Mouse (Mus musculus): ENCODE measurements around the gene Atg4d. TPM values are rescaled to one million over a fixed set of nuclear protein-coding genes. Genes with fewer than 3 reads are reported as not detected.
A peak's percentile ranks its signal among the peaks of the same experiment; 100 is the strongest.
"Not testable (repeated sequence)": the region's sequence is repeated elsewhere in the genome, so short reads cannot be mapped to it uniquely, and the experiment has no call there.

Gene Atg4d
- total RNA-seq (2021) = 10 to 100 TPM; 53.1 to 59.1 TPM

DNA sequence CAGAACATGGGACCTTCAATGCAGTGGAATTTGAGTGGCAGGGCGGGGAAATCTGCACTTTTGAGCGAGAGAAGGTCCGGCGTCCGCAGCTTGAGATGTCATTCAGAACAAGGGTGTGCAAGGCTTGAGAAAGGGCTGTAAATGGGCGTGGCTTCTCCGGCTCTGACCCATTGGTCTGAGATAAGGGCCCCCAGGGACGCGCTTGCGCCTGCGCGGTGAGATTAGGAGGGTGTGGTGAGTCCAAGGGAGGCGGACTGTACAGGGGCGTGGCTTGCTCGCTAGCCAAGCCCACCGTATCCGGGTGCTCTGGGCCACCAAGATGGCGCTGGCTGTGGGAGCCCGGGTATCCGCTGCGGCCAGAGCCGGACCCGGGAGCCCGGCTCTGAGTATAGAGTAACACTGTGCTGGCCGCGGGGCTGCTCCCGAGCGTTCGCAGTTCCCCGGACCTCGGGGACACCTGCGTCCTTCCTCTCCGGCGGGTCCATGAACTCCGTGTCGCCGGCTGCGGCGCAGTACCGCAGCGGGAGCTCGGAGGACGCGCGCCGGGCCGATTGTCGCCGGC, at the start of gene Atg4d:
Gene Atg4d (plus strand): TSS at position 294 of the 562 bp plus-strand sequence.
- DNase-seq = peak; percentile 100

DNA sequence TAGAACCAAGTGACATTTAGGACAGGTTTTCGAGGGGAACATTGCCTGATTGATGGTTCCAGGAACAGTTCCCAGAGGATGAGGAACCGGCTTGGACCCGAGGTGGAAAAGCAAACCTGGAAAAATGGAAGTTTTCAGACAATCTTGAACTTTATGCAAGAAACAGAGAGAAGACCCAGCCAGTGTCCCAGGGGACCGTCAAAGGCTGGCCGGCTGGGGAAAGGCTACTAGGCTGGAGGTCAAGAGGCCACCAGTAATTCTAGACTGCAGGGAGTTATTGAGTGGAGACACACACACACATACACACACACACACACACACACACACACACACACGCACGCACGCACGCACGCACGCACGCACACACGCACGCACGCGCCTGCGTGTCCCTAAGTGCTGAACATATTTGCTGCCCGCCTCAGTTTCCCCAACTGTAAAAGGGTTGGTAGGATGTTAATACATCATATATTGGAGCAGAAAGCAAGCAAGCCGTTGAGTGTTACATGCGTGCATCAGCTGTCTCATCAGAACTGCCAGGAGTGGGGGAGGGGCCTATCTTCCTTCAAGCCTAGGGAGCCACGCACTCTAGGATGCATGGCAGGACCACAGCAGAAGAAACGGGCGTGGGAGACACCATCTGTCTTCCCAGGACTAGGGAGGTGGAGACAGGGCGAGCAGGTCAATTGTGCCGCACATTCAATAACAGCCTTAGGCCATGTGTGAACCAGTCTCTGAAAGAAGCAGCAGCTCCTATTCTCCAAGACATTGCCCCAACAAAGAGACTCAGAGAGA, 48.8 kb upstream of the Atg4d start:
- DNase-seq = peak; percentile 29

DNA sequence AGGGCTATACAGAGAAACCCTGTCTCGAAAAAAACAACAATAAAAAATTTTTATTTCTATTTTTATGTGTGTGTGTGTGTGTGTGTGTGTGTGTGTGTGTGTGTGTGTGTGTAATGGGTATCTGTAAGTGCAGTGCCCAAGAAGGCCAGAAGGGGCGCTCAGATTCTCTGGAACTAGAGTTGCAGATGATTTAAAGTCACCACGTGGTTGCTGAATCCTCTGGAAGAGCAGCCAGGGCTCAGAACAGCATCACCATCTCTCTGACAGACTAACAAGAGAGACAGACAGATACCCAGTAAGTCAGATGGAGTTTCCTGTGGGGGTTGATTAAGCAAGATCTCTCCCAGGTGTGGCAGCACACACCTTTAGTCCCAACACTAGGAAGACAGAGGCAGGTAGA, 45.3 kb upstream of the Atg4d start:
- no peak for DNase-seq

DNA sequence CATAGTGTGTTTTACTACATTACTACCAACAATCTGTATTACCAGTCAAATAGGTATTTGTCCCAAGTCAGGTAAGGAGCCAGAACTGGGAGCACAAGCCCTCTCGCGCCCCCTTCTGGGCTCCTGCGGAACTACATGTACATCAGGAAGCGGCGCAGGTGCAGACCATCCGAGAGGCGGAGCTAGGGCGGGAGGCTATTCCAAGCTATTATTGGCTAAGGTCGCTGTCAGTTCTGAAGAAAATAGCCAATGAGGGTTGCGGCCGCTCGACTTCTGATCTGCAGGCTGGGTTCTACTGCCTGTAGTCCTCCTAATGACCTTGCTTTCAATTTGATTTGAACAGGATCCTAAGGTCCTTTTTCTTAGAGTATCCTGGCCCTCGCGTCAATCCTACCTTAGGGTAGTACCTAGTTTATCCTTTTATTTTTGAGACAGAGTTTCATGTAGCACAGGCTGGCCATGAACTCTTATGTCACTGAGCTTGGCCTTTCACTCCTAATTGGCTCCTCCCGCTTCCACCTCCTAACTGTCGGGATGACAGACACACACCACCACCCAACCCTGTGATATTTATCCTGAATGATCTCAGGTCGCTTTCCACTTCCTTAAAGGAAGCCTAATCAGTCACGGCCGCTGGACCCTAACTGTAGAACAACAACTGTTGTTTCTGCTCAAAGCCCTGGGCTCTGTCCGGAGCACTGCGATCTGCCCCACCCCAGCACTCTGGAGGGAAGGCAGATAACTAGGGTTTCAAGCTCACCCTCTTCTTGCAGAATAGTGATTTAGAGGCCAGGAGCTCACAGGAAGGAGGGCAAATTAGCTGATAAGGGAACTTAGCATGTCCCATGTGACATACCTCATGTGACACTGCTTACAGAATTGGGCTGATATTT, 44.4 kb upstream of the Atg4d start:
- DNase-seq = peak; percentile 94

DNA sequence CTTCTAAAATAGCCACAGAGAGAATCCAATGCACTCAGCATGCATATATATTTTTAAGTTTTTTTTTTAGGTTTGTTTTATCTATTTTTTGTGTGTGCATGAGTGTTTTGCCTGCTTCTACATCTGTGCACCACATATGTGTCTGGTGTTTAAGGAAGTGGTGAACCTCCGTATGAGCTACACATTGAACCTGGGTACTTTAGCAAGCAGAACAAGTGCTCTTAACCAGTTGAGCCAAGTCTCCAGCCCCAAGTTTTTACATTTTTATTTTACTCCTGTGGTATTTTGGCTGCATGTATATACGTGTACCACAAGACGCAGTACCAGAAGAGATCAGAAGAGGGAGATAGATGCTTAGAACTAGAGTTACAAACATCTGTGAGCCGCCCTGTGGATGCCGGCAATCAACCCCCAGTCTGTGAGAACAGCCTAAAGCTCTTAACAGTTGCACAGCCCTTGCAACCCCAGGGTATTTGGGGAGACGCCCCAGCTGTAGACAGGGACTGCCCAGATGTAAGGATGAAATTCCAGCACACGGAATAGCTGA, 43.6 kb upstream of the Atg4d start:
- no peak for DNase-seq

DNA sequence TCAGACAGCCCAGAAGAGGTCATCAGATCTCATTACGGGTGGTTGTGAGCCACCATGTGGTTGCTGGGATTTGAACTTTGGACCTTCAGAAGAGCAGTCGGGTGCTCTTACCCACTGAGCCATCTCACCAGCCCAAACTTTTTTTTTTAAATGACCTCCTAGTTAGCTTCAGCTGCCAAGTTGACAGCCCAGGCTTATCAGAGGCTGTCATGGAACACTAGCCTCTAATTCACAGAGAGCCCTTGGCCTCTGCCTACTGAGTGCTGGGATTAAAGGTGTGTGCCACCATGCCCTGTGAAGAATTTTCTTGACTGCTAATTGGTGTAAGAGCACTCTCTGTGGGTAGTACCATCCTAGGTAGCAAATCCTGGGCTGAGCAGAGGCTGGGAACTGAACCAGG, 41.6 kb upstream of the Atg4d start:
- not testable (repeated sequence) for DNase-seq

DNA sequence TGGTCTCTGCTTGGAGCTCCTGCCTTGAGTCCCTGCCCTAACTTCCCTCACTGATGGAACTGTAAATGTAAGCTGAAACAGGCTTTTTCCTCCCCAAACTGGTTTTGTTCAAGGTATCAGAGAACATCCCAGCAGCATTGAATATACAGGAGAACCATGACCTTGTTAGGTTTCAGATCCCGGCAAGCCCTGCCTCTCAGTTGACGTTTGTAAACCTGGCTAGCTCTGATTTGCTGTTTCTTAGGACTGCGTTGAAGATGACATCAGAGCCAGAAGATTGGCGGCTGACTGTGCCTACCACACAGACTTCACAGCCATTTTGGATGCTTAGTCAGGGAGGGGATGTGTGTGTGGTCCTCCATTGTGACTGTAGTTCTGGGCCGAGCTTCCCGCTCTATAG, 41.2 kb upstream of the Atg4d start:
- DNase-seq = no peak

DNA sequence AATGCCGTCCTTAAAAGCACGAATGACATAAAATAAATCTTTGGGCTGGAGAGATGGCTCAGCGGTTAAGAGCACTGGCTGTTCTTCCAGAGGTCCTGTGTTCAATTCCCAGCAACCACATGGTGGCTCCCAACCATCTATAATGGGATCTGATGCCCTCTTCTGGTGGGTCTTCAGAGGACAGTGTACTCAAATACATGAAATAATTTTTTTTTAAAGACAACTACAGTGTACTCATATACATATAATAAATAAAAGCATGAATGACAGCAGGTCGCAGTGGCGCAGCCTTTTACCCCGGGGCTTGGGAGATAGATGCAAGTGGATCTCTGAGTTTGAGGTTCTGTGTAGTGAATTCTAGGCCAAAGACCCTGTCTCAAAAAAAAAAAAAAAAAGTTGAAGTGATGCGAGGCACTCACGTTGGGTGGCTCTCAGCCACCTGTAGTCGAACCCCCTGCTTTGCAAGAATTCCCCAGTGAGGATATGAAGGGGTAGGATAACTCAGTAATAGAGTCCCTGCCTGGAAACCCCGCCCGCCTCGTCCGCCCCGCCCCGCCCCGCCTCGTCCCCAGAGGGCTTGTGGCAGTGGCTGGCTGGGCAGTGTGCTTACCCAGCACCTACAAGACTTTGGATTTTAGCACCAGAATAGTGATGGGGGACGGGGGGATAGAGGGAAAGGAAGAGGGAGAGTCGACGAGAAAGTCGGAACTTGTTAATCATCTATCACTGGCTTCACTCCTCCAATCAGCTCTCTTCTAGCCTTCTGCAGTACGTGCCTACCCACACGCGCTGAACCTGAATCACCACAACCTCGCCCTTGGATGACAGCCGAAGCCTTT, 40.3 kb upstream of the Atg4d start:
- DNase-seq = peak; percentile 56

DNA sequence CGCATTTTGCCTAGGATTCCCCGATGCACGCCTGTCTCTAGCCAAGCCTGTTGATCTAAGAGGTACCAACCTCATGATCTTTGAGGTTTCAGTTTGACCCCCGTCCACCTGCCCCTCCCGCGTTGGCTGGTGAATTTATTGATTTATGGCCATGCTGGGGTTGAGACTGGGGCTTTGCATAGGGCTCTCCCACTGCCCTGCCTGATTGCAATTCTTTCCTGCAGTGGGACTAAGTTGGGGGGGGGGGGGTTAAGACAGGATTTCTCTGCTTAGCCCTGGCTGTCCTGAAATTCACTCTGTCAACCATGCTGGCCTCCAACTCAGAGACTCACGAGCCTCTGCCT, 39.7 kb upstream of the Atg4d start:
- no peak for DNase-seq

DNA sequence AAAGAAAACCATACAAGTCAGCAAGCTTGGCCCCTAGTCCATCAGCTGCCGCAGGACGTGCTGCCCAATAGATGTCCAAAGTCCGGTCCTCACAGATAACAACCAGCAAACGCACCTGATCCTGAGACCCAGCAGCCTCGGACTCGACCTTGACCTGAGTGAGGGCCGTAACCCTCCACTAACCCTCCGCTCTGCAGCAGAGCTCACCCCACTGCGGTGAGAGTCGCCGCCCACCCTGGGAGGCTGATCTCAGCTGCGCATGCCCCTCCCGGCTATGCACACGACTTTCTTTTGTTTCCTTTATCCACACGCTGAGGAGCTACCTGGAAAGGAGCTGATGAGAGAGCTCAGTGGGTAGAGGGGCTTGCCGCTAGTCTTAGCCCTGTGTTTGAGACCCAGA, 37.8 kb upstream of the Atg4d start:
- DNase-seq = no peak

DNA sequence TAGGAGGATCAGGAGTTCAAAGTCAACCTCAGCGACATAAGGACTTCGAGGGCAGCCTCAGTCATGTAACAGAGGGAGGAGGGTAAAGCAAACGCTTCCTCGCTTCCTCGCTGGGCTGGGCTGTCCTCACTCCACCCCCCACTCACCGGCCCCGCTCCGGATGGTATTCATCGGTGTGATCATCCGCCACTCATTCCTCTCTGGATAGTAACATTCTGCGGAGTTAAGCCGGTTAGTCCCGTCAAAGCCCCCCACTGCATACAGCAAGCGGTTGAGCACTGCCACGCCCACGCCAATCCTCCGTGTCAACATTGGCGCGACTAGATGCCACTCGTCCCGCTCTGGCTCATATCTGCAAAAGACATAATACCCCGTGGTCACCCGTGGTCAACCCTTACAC, 33.5 kb upstream of the Atg4d start:
- DNase-seq = no peak

DNA sequence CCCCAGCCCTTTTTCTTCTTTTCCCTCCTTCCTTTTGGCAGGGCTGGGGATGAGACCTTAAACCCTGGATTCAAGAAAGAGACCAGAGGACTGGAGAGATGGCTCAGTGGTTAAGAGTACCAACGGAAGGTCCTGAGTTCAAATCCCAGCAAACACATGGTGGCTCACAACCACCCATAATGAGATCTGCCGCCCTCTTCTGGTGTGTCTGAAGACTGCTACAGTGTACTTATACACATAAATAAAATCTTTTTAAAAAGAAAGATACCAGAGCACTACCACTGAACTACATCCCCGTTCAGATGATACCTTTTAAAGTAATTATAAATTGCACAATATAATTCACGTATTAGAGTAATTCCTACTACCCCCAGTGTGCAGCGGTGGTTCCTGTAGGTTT, 32.2 kb upstream of the Atg4d start:
- no peak for DNase-seq

DNA sequence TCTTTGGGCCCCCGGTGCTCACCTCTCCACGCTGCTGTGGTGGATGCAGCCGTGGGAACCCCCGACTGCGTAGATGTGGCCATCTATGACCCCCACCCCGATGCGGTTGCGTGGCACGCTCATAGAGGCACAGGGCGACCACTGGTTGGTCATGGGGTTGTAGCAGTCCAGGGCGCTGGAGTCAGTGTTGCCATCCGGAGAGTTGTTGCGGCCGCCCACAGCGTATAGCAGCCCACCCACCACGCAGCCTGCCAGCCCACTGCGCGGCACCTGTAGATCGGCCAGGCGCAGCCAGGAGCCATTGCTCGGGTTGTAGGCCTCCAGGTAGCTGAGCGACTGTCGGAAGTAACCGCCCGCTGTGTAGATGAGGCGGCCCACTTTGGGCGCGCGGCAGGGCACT, 31.7 kb upstream of the Atg4d start:
- DNase-seq = no peak

DNA sequence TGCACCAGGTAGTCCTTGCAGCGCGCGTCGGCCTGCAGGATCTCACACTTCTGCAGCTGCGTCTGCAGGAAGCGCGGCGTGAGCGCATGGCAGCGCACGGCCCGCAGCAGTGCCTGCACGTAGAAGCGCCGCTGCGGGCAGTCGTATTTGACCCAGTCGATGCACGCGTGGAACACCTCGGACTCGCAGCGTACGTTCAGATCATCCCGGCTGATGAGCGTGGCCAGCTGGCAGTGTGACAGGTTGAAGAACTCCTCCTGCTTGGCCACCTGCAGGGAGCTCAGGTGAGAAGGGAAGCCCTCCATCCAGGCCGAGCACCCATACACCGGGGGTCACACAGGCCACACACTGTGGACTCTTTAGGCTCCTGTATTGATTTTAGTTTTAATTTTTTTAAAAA, 31.3 kb upstream of the Atg4d start:
- no peak for DNase-seq

DNA sequence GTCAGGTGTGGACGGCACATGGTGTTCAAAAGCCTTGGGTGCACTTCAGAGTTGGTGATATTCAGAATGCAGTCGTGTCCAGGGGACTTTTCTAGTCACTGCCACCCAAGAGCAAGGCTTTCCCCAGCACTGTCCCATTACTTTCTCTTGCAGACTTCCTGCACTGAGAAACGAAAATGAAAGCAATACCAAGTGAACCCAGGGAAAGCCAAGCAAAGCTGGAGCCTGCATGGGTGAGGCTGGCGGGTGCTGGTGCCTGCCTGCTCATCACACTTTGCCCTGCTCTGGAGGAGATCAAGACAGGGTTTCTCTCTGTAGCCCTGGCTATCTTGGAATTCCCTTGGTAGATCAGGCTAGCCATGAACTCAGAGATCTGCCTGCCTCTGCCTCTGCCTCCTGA, 29.8 kb upstream of the Atg4d start:
- DNase-seq = no peak

DNA sequence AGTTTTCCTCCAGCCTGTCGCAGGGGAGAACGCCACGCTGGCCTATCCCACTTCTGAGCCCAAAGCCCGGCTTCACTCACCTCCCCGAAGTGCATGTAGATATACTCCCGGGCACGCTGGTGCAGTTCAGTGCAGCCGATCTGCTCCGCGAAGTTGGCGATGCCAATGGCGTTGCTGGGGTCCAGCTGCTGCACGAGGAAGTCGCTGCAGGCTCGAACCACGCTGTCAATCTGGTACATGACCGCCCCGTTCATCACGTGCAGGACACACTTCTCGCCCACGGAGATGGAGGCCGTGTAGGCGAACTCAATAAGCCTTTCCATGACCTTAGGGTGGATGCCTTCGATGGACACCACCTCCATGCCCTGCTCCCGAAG, 28.1 kb upstream of the Atg4d start:
- DNase-seq = no peak

DNA sequence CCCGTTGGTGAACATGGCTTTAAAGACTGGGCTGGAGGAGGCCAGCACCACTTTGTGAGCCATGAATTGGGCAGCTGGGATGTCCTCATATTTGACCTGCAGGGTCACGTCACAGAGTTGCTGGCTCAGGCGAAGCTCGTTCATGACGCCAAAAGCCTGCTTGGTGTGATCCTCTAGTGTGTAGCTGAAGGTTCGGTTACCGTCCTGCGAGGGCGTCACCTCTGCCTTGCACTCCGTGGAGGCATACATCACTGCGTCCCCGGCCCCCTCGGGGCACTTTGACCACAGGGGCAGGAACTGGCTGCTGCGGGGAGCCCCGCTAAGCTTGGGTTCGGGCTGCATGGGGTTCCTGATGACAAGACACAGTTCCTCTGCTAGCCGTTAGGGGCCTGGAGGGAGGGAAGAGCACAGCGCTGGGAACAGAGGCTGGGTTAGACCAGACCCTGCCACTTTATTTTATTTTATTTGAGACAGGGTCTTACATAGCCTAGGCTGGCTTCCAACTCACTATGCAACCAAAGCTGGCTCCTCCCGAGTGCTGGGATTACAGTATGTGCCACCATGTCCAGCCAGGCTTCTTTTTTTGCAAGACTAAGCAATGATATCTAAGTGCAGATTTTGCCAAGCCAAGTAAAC, 27.6 kb upstream of the Atg4d start:
- DNase-seq = peak; percentile 44

DNA sequence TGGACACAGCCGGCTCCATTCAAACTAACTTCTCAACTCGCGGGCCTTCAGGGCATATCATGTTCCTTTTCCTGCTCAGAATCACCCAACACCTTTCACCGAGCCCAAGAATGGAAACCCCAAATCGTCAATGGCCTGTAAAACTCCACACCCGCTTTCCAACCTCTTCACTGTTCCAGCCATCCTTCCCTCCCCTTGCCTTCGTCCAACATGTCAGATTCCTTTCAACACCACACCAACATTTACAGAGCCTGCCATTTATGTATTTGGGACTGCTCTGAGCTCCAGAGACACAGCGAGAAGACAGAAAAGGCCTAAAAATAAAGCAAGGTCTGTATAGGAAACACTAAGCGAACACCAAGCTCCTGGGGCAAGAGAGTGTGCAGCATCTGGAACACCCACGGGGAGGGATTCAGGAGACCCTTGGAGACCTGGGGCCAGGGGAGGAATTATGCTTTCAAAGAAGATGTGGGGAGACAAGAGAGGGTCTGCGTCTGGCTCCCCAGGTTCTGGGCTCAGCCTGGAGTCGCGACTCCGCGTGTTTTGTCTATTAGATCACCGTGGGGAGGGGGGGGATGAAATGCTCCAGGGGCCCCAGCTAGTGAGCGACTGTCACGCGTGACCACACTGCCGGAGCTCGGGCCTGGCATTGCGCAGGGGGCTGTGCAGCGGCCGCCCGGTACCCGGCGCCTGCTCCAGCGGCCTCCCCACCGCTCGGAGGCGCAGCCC, 26.9 kb upstream of the Atg4d start:
- DNase-seq = peak; percentile 41

DNA sequence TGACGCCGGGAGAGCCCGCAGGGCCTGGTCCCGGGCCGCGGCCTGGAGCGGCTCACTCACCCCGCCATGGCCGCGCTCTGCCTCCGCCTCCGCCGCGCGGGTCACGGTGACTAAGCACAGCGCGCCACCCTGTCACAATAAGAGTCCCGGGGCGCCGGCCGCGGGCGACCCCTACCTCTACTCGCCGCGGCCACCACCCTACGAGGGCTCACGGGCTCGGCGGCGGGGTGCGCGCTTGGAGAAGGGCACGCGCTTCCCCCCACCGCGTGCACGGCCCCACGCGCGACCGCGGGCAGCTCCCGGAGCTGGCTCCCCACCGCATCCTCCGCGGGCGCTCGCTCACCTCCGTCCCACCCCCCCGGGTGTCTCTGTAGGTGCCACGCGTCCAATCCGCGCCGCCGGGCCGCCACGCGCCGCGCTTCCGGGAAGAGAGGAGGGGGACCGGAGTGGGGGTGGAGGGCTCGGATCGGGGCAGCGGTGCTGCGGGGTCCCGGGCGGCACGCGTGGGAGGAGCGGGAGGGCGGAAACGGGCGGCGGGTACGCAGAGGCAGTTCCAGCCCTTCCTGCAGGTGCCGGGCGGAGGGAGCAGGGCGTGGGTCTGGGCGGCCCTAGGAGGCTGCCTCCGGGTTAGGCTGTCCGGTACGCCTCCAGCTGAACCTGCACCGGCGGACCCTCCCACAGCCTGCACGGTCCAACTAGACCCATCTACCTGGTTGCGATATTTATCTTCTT, 26.2 kb upstream of the Atg4d start, which contains the start of gene Keap1:
Gene Keap1 (minus strand): TSS at position 629 of the 732 bp plus-strand sequence.
- DNase-seq = peak; percentile 86

DNA sequence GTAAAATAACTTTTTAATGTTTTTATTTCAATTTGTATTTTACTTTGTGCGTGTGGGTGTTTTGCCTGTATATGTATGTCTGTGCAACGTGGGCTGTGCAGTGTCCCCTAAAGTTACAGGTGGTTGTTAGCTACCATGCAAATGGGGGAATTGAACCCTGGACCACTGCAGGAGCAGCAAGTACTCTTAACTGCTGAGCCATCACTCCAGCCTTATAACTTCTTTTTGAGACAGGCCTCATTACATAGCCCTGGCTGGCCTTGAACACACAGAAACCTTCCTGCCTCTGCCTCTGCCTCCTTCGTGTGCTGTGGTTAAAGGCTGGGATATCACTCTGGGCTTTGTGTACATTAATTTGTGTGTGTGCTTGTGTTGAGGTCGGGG, 25.6 kb upstream of the Atg4d start:
- no peak for DNase-seq
